Mouse (Mus musculus): ENCODE measurements around the gene Scn10a.
A peak's percentile ranks its signal among the peaks of the same experiment; 100 is the strongest.

Gene Scn10a

DNA sequence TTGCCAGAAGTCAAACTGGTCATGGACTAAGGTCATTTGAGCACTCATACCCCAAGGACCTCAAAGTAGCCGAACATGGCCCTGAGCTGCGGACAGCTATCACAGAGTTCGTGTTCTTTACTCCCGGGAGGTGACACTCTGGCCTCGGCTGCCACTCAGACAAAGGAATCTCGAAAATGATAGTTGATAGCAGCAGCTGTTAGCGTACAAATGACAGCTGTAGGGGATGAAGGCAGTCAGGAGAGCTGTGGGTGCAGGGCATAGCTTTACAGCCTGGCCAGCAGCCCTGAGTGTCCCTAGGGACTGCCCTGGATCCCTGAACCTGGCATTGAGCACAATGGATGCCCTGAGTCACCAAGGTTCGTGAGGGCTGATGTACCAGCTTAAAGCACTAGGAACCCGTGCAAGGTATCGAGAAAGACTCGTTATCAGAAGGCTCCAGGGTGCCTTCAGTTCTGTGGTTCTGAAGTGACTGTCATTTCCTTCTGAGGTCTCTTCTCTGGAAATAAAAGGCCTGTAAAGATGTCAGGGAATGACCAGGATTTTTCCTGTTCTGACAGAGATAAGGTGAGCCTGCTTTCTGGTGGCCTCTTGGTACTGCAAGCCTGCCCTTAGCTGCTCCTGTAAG lies 84.8 kb downstream of the Scn10a start:
- no peak for DNase-seq (ENCODE audit: low read depth)

DNA sequence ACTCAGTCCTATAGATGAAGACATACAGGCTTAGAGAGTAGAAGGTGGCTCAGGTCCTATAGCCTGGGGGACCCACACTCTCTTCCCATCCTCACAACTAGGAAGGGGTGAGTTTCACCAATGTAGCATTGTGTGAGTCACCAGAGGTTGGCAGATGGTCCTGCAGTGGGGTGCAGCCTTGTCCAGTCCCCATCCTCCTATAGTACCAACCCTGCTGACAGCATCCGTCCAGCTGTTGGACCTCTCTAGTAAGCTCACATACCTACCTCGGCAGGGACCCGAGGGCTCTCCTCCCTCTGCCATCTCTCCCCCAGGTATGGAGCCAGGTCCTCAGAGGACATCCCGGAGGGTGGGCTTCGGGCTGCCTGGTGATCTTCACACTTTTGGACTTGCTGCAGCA lies 85.6 kb downstream of the Scn10a start:
- DNase-seq (ENCODE audit: low read depth), result no peak

DNA sequence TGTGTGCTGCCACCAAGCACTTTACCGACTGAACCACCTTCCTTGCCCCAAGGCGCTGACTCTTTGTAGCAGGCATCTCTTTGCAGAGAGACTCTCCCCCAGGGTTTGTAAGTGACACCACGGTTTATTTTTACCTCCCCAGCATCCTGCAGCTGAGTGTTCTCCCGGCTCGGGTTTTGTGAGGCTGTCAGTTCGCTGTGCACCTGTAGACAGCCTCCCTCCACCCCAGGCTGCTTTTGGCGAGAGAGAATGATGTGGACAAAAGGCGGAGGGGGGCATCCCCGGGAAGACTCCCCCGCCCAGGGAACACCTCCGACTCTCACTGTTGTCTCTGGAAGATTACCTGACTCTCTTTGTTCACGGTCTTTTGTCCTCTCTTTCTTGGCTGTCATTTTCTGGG lies 86.3 kb downstream of the Scn10a start:
- DNase-seq (ENCODE audit: low read depth), result no peak

DNA sequence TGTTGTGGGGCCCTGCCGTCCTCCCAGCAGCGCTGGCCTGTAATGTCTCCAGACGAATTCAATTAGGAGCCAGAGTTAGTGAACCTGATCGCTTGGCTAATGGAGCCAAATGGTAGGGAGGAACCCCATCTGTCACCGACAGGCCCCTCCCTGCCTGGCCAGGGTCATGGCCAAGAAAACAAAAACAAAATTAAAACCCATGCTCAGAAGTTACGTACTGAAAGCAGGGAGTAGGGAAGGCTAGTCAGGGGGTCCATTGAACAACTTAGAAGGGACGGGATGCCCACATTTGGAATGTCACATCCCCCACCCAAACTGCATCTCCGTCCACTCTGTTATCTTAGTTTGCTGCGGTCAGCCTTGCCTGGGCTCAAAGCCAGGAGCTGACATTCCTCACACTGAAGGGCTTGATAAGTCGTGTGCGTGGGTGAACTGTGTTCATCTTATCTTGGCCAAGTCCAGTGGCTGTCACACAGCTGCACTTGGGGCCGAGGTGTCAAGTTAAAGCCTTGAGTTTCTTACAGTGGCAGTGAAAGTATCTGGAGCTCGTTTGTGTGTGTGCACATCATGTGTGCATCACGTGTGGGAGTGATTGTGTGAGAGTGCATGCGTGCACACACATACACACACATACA lies 87.1 kb downstream of the Scn10a start:
- DNase-seq (ENCODE audit: low read depth), result no peak

DNA sequence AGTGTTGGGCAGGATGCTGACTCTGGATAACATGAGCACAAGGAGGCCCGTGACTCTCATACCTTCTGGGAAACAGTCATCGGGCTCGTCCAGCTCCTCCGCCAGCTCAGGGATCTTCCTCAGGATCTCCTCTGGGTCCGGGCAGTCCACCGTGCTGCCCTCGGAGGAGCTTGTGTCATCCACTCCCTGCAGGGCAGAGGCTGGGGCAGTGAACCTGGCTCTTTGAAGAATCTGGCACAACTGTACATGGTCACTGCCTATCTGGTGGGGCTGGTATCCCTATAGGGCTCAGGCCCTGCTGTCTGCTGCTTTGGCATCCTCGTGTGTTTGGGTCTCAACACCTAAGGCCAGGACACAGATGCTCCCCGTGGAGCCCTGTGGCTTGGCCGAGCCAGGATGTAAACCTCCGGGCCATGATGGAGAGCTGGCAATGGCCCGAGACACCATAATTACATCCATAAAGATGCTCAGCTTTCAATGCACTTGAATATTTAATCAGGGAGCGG lies 87.7 kb downstream of the Scn10a start:
- DNase-seq (ENCODE audit: low read depth), result no peak

DNA sequence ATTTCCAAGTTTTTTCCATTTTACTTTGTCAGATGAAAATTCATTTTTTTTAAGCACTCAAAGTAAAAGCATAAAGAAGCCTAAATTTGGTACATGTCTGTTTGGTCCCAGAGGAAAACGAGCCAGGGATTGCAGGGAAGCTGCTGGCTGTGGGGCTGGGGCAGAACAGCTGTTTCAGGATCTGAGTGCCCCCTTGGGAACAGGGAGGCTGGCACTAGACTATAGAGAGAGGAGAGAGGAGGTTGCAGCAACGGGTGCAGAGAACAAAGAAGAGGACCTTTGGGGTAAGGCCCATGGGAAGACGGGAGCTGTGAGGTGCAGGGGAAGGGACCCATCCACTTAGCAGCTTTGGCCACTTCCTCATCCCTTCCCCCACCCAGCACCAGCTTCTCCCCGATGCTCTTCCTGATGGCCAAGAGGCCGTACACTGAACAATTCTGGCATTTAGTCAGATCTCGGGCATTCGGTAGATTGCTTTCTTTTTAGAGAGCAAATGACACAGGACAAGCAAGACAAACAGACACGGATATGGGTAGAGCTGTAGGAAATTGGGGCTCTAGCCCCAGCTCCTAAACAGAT lies 90.3 kb downstream of the Scn10a start:
- no peak for DNase-seq (ENCODE audit: low read depth)

DNA sequence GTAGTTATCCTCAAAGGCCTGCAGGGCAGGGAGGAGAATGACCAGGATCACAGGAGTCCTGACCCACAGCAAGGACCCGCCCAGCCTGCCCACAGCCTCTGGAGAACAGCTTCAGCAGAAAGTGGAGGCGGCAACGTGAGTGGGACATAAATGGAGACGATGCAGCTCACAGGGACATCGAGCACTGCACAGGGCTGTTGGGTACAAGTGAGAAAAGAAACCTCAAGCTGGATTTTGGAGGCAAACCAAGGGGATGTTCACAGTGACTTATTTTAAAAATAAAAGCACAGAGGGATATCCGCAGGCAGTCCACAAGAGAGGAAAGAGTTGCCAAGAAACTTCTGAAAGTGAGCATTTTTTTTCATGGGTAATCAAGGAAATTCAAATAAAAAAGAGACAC lies 91.9 kb downstream of the Scn10a start:
- no peak for DNase-seq (ENCODE audit: low read depth)

DNA sequence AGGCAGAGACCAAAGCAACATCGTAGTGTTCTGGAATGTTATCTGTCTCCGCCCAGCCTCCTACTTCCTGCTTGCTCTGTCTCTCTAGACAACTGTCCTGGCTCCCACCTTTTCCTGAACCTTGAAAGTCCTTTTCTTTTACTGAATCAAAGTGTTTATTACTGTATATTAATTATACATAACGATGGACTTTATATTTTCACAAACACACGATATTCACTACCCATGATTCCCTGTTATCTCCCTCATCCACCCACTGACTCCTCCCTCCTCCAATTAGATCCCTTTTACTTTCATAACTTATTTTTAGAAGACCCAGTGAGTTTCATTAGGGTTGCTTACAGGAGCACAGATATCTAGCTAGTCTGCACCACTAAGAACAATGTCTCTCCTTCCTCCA lies 95.0 kb downstream of the Scn10a start:
- no peak for DNase-seq (ENCODE audit: low read depth)

DNA sequence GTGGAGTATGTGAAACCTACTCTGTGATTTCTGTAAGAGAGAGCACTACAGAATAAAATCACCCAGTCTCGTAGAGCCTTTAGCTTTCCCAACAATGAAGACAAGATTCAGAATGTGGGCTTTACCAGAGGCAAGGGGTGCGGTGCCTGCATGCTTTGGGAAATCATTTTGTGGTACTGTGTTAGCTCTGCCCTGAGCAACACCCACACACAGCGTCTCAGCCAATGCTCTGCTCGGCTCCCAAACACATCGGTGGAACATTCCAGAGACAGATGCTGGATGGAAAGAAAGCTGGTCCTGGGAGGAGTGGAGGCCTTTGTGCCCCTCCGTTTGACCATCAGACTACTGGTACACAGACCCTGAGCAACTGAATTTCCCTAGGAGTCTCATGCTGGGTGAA lies 104.3 kb downstream of the Scn10a start:
- DNase-seq (ENCODE audit: low read depth), result no peak

DNA sequence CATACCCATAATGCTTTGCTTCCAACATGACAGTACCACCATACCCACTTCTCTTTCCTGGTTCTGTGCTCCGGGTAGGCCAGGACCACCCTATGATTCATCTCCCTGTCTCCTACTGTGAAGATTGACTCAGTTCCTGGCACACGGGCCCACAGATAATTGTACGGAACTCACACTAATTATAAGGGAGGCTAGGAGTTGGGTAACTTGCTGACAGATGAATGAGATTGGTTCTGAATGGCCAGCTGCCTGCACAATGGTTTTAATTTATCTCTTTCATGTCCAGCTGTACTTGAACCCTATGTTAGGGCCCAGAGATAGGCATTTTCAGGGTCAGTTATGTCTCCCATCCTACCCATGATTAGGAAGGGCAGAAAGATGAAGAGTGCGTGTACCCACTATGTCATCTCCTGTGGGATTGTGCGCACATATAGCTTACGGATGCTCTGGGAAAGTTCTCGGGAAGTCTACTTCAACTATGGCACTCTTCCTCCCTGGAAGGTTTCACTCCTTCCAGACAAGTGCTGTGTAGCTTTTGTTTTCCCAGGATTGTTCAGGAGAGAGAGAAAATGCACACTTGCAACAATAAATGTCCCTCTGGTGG lies 108.5 kb downstream of the Scn10a start:
- DNase-seq (ENCODE audit: low read depth), result no peak

DNA sequence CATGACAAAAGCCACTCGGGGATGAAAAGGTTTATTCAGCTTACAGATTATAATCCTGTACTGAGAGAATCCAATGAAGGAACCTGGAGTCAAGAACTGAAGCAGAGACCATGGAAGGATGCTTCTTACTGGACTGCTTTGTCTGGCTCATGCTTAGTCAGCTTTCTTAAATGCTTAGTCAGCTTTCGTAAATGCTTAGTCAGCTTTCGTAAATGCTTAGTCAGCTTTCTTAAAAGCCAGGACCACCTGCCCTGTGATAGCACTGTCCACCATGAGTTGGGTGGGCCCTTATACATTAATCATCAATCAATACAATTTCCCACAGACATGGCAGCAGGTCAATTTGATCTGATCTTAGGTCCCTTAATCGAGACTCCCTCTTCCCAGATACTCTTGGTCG lies 112.2 kb downstream of the Scn10a start:
- DNase-seq (ENCODE audit: low read depth), result no peak

DNA sequence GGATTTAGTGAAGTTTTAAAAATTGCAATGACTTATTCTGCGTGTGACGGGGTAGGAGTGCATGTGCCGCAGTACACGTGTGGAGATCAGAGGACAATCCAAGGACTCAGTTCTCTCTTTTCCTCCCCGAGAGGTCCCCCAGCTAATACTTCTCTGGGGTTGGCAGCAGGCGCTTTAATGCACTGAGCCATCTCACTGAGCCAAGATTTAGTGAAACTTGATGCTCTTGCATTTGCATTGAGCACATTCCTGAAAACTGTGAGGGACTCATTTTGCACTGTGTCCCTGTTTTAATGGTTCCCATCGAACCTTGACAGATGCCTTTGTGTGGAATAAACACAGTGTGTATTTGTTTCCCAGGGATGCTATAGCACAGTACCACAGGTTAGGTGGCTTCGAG lies 114.5 kb downstream of the Scn10a start:
- DNase-seq (ENCODE audit: low read depth), result no peak

DNA sequence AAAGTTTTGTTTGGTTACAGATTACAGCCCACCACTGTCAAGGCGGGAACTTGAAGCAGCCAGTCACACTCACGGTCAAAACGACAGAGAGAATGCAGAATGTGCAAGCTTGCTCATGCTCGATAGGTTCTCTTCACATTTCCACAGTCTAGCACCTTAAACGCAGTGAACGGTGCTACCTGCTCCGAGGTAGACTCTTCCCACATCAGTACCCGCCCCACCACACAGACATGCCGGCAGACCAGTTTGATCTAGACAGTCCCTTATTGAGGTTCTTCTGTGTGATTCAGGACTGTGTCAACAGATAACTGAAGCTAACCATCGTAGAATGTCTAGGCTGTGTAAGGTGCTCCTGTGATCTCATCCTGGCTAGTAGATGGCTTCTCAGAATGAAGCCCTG lies 120.6 kb downstream of the Scn10a start:
- DNase-seq (ENCODE audit: low read depth), result no peak

DNA sequence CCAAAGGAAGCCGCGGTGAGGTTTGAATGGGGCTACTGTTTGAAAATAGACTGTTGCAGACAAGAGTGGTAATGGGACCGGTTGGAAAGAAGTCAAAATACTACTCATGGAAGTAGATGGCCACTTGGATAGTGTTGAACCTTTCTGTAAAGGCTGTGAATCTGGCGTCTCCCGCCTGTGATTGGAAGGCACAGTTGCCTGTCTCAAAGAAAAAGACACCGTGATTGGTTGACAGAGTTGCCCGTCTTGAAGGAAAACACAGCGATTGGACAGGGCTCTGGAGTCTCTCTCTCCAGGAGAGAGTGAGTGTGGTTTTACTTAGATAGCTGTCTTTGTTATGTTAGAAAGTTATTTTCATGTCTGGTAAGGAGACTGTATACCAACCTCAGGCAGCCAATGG lies 121.8 kb downstream of the Scn10a start:
- DNase-seq (ENCODE audit: low read depth), result no peak

DNA sequence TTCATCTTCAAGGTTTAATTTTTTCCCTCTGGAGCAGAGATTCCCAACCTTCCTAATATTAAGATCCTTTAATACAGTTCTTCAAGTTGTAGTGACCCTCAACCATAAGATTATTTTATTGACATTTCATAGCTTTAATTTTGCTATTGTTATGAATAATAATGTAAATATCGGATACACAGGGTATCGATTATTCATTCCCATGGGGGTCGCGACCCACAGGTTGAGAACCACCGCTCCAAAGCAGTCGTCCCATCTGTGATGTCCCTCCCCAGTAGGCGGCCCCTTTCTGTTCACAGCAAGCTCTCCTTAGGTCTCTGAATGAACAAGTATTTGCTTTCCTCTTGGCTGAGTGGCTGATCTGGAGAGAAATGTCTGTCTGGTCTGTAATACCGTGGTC lies 129.5 kb downstream of the Scn10a start:
- no peak for DNase-seq (ENCODE audit: low read depth)

DNA sequence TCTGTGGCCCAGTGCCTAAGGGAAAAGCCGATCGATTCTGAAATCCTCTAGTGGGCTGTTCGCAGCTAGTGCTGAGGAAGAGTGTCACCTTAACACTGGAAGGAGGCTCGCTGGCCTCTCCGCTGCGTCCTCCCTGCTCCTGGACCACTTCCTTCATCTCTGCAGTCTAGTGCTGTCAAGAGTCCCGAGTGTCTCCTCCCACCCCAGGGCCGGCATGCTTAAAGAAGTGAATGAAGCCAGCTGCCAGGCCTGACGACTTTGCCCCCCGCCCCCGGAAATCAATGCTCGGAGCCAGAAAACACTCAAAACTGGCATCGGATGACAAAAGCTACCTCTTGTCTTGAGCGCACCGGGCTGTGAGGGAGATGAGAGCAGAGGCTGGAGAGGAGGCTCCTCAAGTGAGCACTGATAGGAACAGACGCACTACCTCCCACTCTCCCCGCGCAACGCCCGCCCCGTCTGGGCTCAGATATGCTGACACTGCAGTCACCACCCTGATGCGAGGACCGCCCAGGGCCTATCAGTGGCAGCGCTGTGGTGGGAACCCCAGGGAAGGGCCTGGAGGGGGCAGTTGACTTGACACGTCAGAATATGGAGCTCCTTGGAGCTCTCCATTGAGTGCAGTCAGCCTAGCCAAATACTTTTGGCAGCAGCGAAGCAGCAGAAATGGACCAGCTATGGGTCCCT lies 130.2 kb downstream of the Scn10a start:
- DNase-seq (ENCODE audit: low read depth), result no peak

DNA sequence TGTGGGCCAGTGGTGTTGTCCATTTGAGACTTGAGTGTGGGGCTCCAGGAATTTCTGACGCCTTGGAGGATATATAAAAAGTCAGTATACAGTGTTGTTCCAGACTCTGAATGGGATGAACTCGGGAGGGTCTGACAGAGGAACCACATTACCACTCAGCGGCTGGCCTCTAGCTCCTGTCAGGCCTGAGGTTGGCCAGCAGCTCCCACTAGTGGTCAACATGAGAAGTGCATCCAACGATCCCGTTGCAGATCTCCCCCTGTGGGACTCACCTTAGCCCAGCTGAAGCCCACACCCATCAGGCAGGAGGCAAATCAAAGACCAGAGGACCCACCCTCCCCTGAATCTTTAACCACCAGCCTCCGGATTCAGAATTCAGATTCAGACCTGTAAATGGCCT lies 138.5 kb downstream of the Scn10a start:
- peak; percentile 54 for DNase-seq (ENCODE audit: low read depth)

DNA sequence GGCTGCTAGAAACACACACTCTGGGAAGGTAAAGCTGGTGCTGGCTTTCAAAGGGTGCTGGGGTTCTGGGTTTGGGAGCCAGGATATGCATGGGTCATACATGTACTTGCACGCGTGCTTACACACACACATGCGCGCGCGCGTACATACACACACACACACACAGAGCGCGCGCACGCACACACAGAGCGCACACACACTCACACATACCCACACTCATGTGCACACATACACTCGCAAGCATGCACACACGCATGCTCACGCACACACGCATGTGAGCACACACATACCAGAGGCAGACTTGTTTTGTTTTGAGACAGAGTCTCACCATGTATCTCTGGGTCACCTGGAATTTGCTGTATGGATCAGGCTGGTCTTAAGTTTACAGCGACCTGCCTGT lies 138.9 kb downstream of the Scn10a start:
- DNase-seq (ENCODE audit: low read depth), result no peak

DNA sequence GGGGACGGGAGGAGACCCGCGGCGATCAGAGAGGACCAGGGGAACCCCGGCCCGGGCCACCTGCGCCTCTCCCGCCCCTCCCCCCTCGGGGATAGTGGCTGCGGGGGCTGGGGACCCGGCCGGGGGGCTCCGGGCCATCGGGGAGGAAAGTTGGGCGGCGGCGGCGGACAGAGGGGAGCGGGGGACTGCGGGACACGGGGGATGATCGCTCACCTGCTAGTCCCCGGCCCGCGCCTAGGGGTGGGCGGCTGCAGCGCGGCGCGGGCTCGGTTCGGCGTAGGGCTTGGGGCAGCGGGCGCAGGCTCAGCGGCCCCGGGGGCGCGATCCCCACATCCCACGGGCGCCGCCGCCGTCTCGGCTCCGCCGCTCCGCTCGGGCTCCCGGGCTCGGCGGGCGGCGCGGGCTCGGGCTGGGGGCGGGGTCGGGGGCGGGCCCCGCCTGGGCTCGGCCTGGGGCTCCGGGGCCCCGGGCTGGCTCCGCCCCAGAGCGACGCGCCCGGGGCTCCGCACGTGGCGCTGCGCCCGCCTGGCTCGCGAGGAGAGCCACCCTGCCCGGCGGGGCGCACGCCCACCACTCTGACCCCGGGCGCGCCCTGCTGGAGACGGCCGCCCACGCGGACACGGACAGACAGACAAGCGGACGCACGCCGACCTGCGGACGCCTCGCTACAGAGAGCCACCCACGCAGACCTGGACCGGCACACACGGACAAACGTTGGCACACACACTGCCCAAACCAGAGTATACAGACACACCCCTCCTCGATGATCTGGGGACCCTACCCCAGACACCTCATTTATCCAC lies 140.3 kb downstream of the Scn10a start, which contains the start of gene Scn5a:
Gene Scn5a, minus strand, starts transcription at position 381 of the 803 bp plus-strand sequence.
- no peak for DNase-seq (ENCODE audit: low read depth)

DNA sequence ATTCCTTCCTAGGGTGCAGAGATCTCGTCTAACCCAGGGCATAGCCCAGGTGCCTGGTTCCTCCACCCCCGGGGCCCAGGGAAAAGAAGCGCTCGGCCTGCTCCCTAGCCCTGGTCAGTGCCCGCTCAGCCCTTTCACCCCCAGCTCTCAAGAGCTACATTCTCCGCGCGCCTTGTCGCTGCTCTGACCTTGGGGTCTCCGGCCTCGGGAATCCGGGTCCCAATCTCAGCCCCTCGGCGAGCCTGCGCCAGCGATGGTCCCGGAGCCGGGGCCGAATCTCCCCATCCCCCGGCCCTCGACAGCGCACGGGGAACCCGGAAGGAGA lies 140.8 kb downstream of the Scn10a start:
- no peak for DNase-seq (ENCODE audit: low read depth)

DNA sequence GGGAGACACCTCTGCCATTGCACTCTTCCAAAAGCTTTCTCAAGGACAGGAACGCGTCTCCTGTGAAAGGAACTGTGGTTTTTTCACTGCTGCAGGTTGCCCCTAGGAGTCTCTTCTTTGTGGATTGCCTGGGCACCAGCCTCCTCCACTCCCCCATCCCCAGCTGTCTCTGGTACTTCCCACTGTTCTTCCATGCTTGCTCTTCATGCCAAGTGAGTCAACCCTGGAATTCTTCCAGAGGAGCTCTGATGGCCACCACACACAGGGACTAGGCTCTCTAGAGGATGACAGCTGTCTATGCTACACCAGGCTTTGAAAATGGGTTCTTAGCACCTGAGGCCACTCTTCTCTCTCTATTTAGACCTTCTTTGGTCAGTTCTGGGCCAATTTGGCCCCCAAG lies 142.1 kb downstream of the Scn10a start:
- DNase-seq (ENCODE audit: low read depth), result no peak

DNA sequence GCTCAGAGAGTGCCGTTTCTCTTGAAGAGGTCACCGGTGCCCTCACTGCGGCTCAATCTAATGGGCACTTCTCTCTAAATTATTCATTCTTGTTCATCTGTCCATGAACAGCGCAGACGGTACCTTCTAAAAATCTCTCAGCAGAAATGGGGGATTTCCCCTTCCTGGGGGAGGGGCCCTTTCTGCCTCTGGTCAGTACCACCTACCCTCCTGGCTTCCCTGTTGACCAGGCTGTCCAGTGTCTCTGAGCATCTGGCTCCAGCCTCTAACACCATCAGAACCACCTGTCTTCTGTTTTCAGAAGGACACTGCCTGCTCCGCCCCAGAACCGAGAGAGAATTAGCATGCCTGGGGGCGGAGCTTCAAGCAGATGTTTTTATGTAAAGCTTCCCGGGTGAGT lies 143.4 kb downstream of the Scn10a start:
- DNase-seq (ENCODE audit: low read depth), result no peak

All from c-Kit-positive CD71-negative TER-119-negative erythroid progenitor cells, embryonic 14.5 days (primary cell).